Mouse (Mus musculus) G1E (cell line): Measurements from ENCODE around the gene Nsd1.

Source experiments
- CTCF ChIP-seq: IDR thresholded peaks from 2 replicates; pipeline ENCODE4 v1.5.1; 2012; ENCODE audit warnings: low read depth, low read length, inconsistent platforms, mixed read lengths
- GATA1 ChIP-seq: IDR thresholded peaks from 2 replicates; pipeline ENCODE4 v1.6.1; 2012; ENCODE audit warnings: borderline replicate concordance, low read length, inconsistent platforms, mixed read lengths
- GATA2 ChIP-seq: IDR thresholded peaks from 2 replicates; pipeline ENCODE4 v1.6.1; 2012; ENCODE audit warnings: low read depth, low read length, inconsistent platforms, borderline replicate concordance
- TAL1 ChIP-seq: conservative IDR thresholded peaks from 2 replicates; pipeline ENCODE4 v1.6.1; 2012; ENCODE audit warnings: low read depth, low read length, inconsistent platforms, mixed read lengths

GRCm38 (mm10) chr13:55300913-55301312, 91.3 kb downstream of the Nsd1 start:
- TF ChIP-seq CTCF (no peak), TAL1 (no peak), GATA1 (no peak), GATA2 (no peak)
